Mouse (Mus musculus) CH12.LX (cell line): ENCODE measurements around the gene Tvp23b. TPM values are rescaled to one million over a fixed set of nuclear protein-coding genes. Genes with fewer than 3 reads are reported as not detected.

Experiments
- DNase-seq: peaks from one replicate; pipeline ENCODE4 v3.0.0-alpha.2; 2013; ENCODE audit errors: extremely low read depth
- H3K27ac ChIP-seq: 2 replicates; pipeline ENCODE4 v1.5.1; 2012; ENCODE audit warnings: low read depth, mild to moderate bottlenecking, control low read depth, moderate library complexity; ENCODE audit not compliant: insufficient read depth
- H3K27me3 ChIP-seq: replicated peaks from 2 replicates; pipeline ENCODE3; 2012; ENCODE audit warnings: inconsistent platforms
- H3K36me3 ChIP-seq, 2 experiments: replicated peaks in 1 of 2; 2 replicates each; pipeline versions ENCODE3 to v1.6.1; 2012; ENCODE audit warnings: inconsistent platforms in 1 of 2, low read length in 1 of 2, mild to moderate bottlenecking in 1 of 2, mixed read lengths in 1 of 2, moderate library complexity in 1 of 2; ENCODE audit not compliant: control insufficient read depth in 1 of 2, insufficient read depth in 1 of 2
- H3K4me1 ChIP-seq, 2 experiments: 2 replicates each; pipeline ENCODE4 v1.6.1; 2012; ENCODE audit warnings: inconsistent platforms in 1 of 2, moderate library complexity in 1 of 2; ENCODE audit not compliant: insufficient read depth in 2 of 2, control insufficient read depth in 1 of 2
- H3K4me2 ChIP-seq: 2 replicates; pipeline ENCODE4 v1.6.1; 2012; ENCODE audit warnings: low read depth, mild to moderate bottlenecking, control low read depth; ENCODE audit not compliant: poor library complexity, insufficient read depth, severe bottlenecking
- H3K4me3 ChIP-seq, 3 experiments: fragments of 150-350 bp in 1 of 3; sonication (generic) in 1 of 3; replicated peaks in 1 of 3; 2 replicates each; pipeline versions ENCODE3 to v1.5.1; 2011 to 2012; ENCODE audit warnings: low read depth in 2 of 3, low read length in 2 of 3, mild to moderate bottlenecking in 2 of 3, moderate library complexity in 2 of 3, control low read depth in 1 of 3, improper control_type of control experiment in 1 of 3, inconsistent platforms in 1 of 3, mixed read lengths in 1 of 3; ENCODE audit not compliant: poor library complexity in 1 of 3
- H3K79me2 ChIP-seq: replicated peaks from 2 replicates; pipeline ENCODE4 v1.6.1; 2012; ENCODE audit warnings: mild to moderate bottlenecking, moderate library complexity; ENCODE audit not compliant: control insufficient read depth, poor library complexity, insufficient read depth, severe bottlenecking; ENCODE audit errors: extremely low read depth
- H3K9ac ChIP-seq: 2 replicates; pipeline ENCODE4 v1.6.1; 2012; ENCODE audit warnings: low read depth, mild to moderate bottlenecking, control low read depth, moderate library complexity; ENCODE audit not compliant: insufficient read depth
- H3K9me3 ChIP-seq: replicated peaks from 2 replicates; pipeline ENCODE3; 2012; ENCODE audit warnings: low read length, inconsistent platforms, mixed read lengths
- CHD1 ChIP-seq: IDR thresholded peaks from 2 replicates; pipeline ENCODE4 v1.6.1; 2012; ENCODE audit warnings: low read depth, low read length, improper control_type of control experiment, inconsistent platforms
- CHD2 ChIP-seq: IDR thresholded peaks from 2 replicates; pipeline ENCODE4 v1.6.1; 2011; ENCODE audit warnings: low read length, improper control_type of control experiment
- ELF1 ChIP-seq: IDR thresholded peaks from 2 replicates; pipeline ENCODE4 v1.6.1; 2014; ENCODE audit warnings: low read depth, mild to moderate bottlenecking, inconsistent platforms, low read length, improper control_type of control experiment
- GABPA ChIP-seq: IDR thresholded peaks from 2 replicates; pipeline ENCODE4 v1.6.1; 2012; ENCODE audit warnings: low read depth, low read length, improper control_type of control experiment, inconsistent platforms; ENCODE audit not compliant: insufficient replicate concordance
- HCFC1 ChIP-seq: IDR thresholded peaks from 2 replicates; pipeline ENCODE4 v1.6.1; 2012; ENCODE audit warnings: low read depth, mild to moderate bottlenecking, inconsistent platforms, low read length, improper control_type of control experiment
- IRF4 ChIP-seq: IDR thresholded peaks from 2 replicates; pipeline ENCODE4 v1.6.1; 2014; ENCODE audit warnings: low read depth, mild to moderate bottlenecking, inconsistent platforms, low read length, improper control_type of control experiment
- JUN ChIP-seq: IDR thresholded peaks from 2 replicates; pipeline ENCODE4 v1.6.1; 2011; ENCODE audit warnings: low read depth, mild to moderate bottlenecking, low read length, improper control_type of control experiment, moderate library complexity; ENCODE audit not compliant: insufficient read depth
- MAZ ChIP-seq: IDR thresholded peaks from 2 replicates; pipeline ENCODE4 v1.6.1; 2012; ENCODE audit warnings: low read depth, mild to moderate bottlenecking, inconsistent platforms, low read length, improper control_type of control experiment, moderate library complexity
- MXI1 ChIP-seq: IDR thresholded peaks from 2 replicates; pipeline ENCODE4 v1.6.1; 2011; ENCODE audit warnings: mild to moderate bottlenecking, low read depth, low read length, improper control_type of control experiment
- NELFE ChIP-seq: IDR thresholded peaks from 2 replicates; pipeline ENCODE4 v1.6.1; 2011; ENCODE audit warnings: low read depth, low read length, improper control_type of control experiment
- PAX5 ChIP-seq: IDR thresholded peaks from 2 replicates; pipeline ENCODE4 v1.6.1; 2012; ENCODE audit warnings: low read length, inconsistent platforms, mixed read lengths
- POLR2A ChIP-seq: IDR thresholded peaks from 2 replicates; pipeline ENCODE4 v1.6.1; 2011; ENCODE audit warnings: low read depth, mild to moderate bottlenecking, improper control_type of control experiment, low read length
- POLR2AphosphoS2 ChIP-seq: IDR thresholded peaks from 2 replicates; pipeline ENCODE4 v1.6.1; 2011; ENCODE audit warnings: low read depth, low read length, improper control_type of control experiment
- RAD21 ChIP-seq: IDR thresholded peaks from 2 replicates; pipeline ENCODE4 v1.6.1; 2011; ENCODE audit warnings: low read depth, mild to moderate bottlenecking, low read length, improper control_type of control experiment, moderate library complexity
- RCOR1 ChIP-seq: conservative IDR thresholded peaks from 2 replicates; pipeline ENCODE4 v1.6.1; 2012; ENCODE audit warnings: low read depth, mild to moderate bottlenecking, inconsistent platforms, low read length, improper control_type of control experiment
- SIN3A ChIP-seq: IDR thresholded peaks from 2 replicates; pipeline ENCODE4 v1.6.1; 2012; ENCODE audit warnings: low read length, improper control_type of control experiment, inconsistent platforms
- SMC3 ChIP-seq: IDR thresholded peaks from 2 replicates; pipeline ENCODE4 v1.6.1; 2011; ENCODE audit warnings: low read depth, low read length, improper control_type of control experiment
- TCF12 ChIP-seq: IDR thresholded peaks from 2 replicates; pipeline ENCODE4 v1.6.1; 2014; ENCODE audit warnings: low read depth, mild to moderate bottlenecking, inconsistent platforms, low read length, improper control_type of control experiment
- UBTF ChIP-seq: IDR thresholded peaks from 2 replicates; pipeline ENCODE4 v1.6.1; 2012; ENCODE audit warnings: low read depth, mild to moderate bottlenecking, inconsistent platforms, low read length, improper control_type of control experiment, moderate library complexity
- USF1 ChIP-seq: IDR thresholded peaks from 2 replicates; pipeline ENCODE4 v1.6.1; 2014; ENCODE audit warnings: low read depth, mild to moderate bottlenecking, inconsistent platforms, low read length, improper control_type of control experiment
- USF2 ChIP-seq: conservative IDR thresholded peaks from 2 replicates; pipeline ENCODE4 v1.6.1; 2011; ENCODE audit warnings: low read depth, low read length, improper control_type of control experiment
- ZMIZ1 ChIP-seq: IDR thresholded peaks from 2 replicates; pipeline ENCODE4 v1.6.1; 2012; ENCODE audit warnings: low read depth, mild to moderate bottlenecking, inconsistent platforms, low read length, improper control_type of control experiment
- ZNF384 ChIP-seq: IDR thresholded peaks from 2 replicates; pipeline ENCODE4 v1.6.1; 2012; ENCODE audit warnings: low read depth, low read length, improper control_type of control experiment, inconsistent platforms
- dilution Hi-C: fragments of 300-500 bp; cut with MboI; formaldehyde crosslinking; loops from 2 replicates; pipeline ENCODE4 v1.14.3; 2020; ENCODE audit warnings: low sequenced_read_pairs; ENCODE audit not compliant: extremely low pct_unique_long_range_greater_than_20kb, extremely low pct_ligation_motif_present
- in situ Hi-C: fragments of 300-500 bp; cut with MboI; formaldehyde crosslinking; loops from 3 replicates; pipeline ENCODE4 v1.14.3; 2019; ENCODE audit warnings: low sequenced_read_pairs, low pct_ligation_motif_present, low pct_unique_long_range_greater_than_20kb, mixed read lengths
- polyA plus RNA-seq: library from polyadenylated mRNA; unstranded; fragments of >175 nt; gene quantifications from 2 replicates; pipeline ENCODE4 v1.2.1, GENCODE M21; 2012; ENCODE audit warnings: low read depth; ENCODE audit not compliant: insufficient read length
- total RNA-seq, 2 experiments: library from RNA; depleted of rRNA; stranded (reverse); fragments of 300-350 nt in 1 of 2; fragments of >200 nt in 1 of 2; gene quantifications; 2 replicates each; pipeline ENCODE4 v1.2.3; 2012 to 2014

The Tvp23b gene
- total and polyA plus RNA-seq, 3 experiments, result 40.9 to 68.7 (median 62.2) TPM

- H3K9me3 ChIP-seq, result no peaks in the 10 kb centered on the region
- dilution Hi-C loops, result no loop called here
- H3K4me1 ChIP-seq, result peaks cover 11 to 39% of the 10 kb centered on the region in 2 experiments
- no peak overlapping the region for H3K9ac ChIP-seq
- in situ Hi-C loops, result no loop called here
- H3K79me2 ChIP-seq, result no peaks in the 10 kb centered on the region
- H3K27ac ChIP-seq, result no peak overlapping the region
- no peaks in the 10 kb centered on the region for H3K36me3 ChIP-seq
- H3K27me3 ChIP-seq, result peaks cover 2% of the 10 kb centered on the region
- H3K4me3 ChIP-seq, result no peak overlapping the region
- TF ChIP-seq MAZ (no peak), GABPA (no peak), HCFC1 (no peak), IRF4 (no peak), PAX5 (no peak), CHD1 (no peak), TCF12 (no peak), SMC3 (no peak), RAD21 (no peak), MXI1 (no peak), ZMIZ1 (no peak), SIN3A (no peak), UBTF (no peak), ZNF384 (no peak), POLR2AphosphoS2 (no peak), POLR2A (no peak)
- TF ChIP-seq, all 38 proteins: peak for 0
- no peak overlapping the region for H3K4me2 ChIP-seq
- DNase-seq, result no peak
These were observed 5.8 kb upstream of the Tvp23b start for GRCm38 (mm10) chr11:62873479-62873878.

DNA sequence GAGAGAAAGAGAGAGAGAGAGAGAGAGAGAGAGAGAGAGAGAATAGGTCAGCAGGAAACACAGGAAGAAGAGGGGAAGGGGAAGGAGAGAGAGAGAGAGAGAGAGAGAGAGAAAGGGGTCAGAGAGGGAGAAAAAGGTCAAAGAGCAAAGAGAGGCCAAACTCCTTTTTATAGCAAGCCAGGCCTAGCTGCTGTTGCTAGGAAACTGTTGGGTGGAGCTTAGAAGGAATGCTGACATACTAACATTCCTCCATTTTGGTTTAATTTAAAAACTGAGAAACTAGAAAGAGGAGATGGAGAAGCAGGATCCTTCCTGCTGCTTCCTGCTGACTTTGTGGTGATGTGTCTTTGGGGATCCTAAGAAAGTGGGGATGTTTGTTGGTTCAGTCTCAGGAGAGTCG lies 3.6 kb upstream of the Tvp23b start:
- dilution Hi-C loops, result no loop called here
- TF ChIP-seq USF1, result no peak
- TF ChIP-seq ZMIZ1, result no peak
- no peak for TF ChIP-seq USF2
- TF ChIP-seq MXI1, result no peak
- no peak for TF ChIP-seq TCF12
- TF ChIP-seq CHD2, result no peak
- no peak for TF ChIP-seq NELFE
- TF ChIP-seq RAD21, result no peak
- no peak for TF ChIP-seq JUN
- TF ChIP-seq HCFC1, result no peak
- TF ChIP-seq RCOR1, result no peak
- TF ChIP-seq POLR2AphosphoS2, result no peak
- no peak for TF ChIP-seq MAZ
- TF ChIP-seq ELF1, result no peak
- no peak for TF ChIP-seq SIN3A
- no peak for TF ChIP-seq ZNF384
- peaks cover 11 to 46% of the 10 kb centered on the region in 2 experiments for H3K4me1 ChIP-seq
- H3K4me2 ChIP-seq, result no peak overlapping the region
- peaks cover 8% of the 10 kb centered on the region for H3K79me2 ChIP-seq
- H3K9ac ChIP-seq, result no peak overlapping the region
- in situ Hi-C loops, result no loop called here
- DNase-seq, result peak; percentile 11
- H3K27me3 ChIP-seq, result peaks cover 2% of the 10 kb centered on the region
- no peak overlapping the region for H3K27ac ChIP-seq
- no peak overlapping the region for H3K4me3 ChIP-seq
- H3K9me3 ChIP-seq, result no peaks in the 10 kb centered on the region
- H3K36me3 ChIP-seq, result no peaks in the 10 kb centered on the region
